Mouse (Mus musculus) hindbrain, embryonic 14.5 days (tissue): ENCODE data around the gene Mbnl2. TPM values are rescaled to one million over a fixed set of nuclear protein-coding genes. Genes with fewer than 3 reads are reported as not detected.

Experiments used
- ATAC-seq: fragments of 200-750 bp; cut with Nextera tagmentation; 2 replicates; pipeline ENCODE4 v1.8.0; 2017; ENCODE audit warnings: moderate number of reproducible peaks, mild to moderate bottlenecking, moderate TSS enrichment, moderate library complexity; ENCODE audit not compliant: low FRiP score
- DNase-seq: peaks from one replicate; pipeline ENCODE4 v3.0.0-alpha.2; 2015; ENCODE audit warnings: low spot score
- H3K27ac ChIP-seq: fragments of 300-500 bp; sonication (generic); 2 replicates; pipeline ENCODE4 v1.5.1; 2014; ENCODE audit warnings: mild to moderate bottlenecking, moderate library complexity
- H3K27me3 ChIP-seq: fragments of 300-500 bp; sonication (generic); 2 replicates; pipeline ENCODE4 v1.6.1; 2014; ENCODE audit warnings: mild to moderate bottlenecking, low read length, mixed read lengths; ENCODE audit not compliant: control insufficient read depth, insufficient read depth
- H3K36me3 ChIP-seq: fragments of 300-500 bp; sonication (generic); replicated peaks from 2 replicates; pipeline ENCODE4 v1.6.1; 2014; ENCODE audit not compliant: control insufficient read depth, insufficient read depth
- H3K4me1 ChIP-seq: fragments of 300-500 bp; sonication (generic); replicated peaks from 2 replicates; pipeline ENCODE4 v1.6.1; 2014; ENCODE audit warnings: antibody characterized with exemption, low read length, mixed read lengths; ENCODE audit not compliant: control insufficient read depth, insufficient read depth
- H3K4me2 ChIP-seq: fragments of 300-500 bp; sonication (generic); replicated peaks from 2 replicates; pipeline ENCODE4 v1.6.1; 2014; ENCODE audit warnings: mild to moderate bottlenecking, moderate library complexity
- H3K4me3 ChIP-seq: fragments of 300-500 bp; sonication (generic); replicated peaks from 2 replicates; pipeline ENCODE4 v1.5.1; 2014; ENCODE audit warnings: mild to moderate bottlenecking, low read length
- H3K9ac ChIP-seq: fragments of 300-500 bp; sonication (generic); 2 replicates; pipeline ENCODE4 v1.6.1; 2014
- H3K9me3 ChIP-seq: fragments of 300-500 bp; sonication (generic); 2 replicates; pipeline ENCODE4 v1.6.1; 2016; ENCODE audit warnings: low read length; ENCODE audit not compliant: control insufficient read depth
- WGBS: fragments of 180-500 bp; shearing (Covaris S2); extraction: QIAGEN DNeasy Blood & Tissue Kit; methylation state at CpG from one replicate; pipeline ENCODE4 v1.1.7; 2014; 5-methylcytosine and 5-hydroxymethylcytosine counted together
- polyA plus RNA-seq: library from polyadenylated mRNA; unstranded; fragments of >200 nt; fragmentation: Nextera tagmentation; extraction: Ambion mirVana; gene quantifications from 2 replicates; pipeline ENCODE4 v1.2.1, GENCODE M21; 2014

The Mbnl2 gene
- polyA plus RNA-seq, 1 experiment from 2014 or later, result 24.4 TPM

DNA sequence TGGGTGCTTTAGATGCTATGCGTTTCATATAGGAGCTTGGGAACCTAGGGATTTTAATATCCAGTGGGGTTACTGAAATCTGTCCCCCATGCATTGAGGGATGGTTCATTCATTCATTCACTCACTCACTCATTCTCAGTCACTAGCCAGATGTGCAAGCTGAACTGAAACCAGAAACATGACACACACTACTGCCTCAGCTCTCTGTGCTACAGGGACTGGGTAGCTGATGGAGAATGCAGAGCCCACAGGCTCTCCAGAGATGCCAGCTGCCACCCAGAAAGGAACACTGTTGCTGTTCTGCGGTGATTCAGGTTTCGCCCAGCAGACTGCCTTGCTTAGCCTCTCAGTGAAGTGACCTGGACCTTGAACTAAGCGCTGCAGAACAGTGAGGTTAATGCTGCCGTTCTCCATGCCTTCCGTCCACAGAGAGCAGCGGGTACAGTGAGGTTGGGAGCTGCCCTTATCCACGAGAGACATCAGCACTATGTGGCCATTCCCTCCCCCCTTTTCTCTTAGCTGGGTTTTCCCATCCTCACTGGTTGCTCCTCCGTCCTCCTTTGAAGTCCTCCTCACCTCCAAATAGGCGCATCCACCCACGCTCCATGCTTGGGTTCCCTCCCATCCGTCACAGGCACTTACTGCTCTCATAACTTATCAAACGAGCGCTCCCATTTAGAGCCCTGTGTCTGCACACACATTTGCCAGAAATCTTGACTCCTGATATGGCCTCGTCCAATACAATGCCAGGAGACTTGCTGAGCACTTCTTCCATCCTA is 58.2 kb downstream of the Mbnl2 start:
- 82% methylated on average over 15 of the region's 15 CpGs for WGBS
- no peak overlapping the region for H3K4me2 ChIP-seq
- no peaks in the 10 kb centered on the region for H3K27me3 ChIP-seq
- ATAC-seq, result no peak
- H3K9ac ChIP-seq, result no peak overlapping the region
- DNase-seq, result no peak
- no peak overlapping the region for H3K27ac ChIP-seq
- H3K4me3 ChIP-seq, result no peak overlapping the region
- peaks cover 28% of the 10 kb centered on the region for H3K4me1 ChIP-seq
- H3K9me3 ChIP-seq, result no peaks in the 10 kb centered on the region
- no peaks in the 10 kb centered on the region for H3K36me3 ChIP-seq

DNA sequence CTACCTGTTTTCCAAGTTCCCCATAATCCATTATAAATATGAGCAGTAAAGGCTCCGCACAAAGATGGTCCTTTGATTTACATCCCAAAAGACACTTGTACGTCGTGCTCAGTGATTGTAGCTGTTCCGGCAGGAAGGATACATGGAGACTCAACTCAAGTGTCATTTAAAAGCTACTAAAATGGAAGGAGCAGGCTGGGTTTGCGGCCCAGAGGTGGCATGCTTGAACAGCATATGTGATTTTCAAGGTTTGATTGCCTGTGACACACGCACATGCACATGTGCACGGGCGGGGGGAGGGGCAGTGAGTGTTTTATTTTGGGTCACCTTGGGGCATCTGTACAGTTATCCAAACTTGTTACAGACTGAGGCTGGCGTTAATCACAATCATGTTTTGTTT is 59.9 kb downstream of the Mbnl2 start:
- WGBS, result 87% methylated on average over 9 of the region's 9 CpGs
- no peaks in the 10 kb centered on the region for H3K9me3 ChIP-seq
- DNase-seq (no peak), ATAC-seq (no peak)
- peaks cover 26% of the 10 kb centered on the region for H3K4me1 ChIP-seq
- H3K27ac ChIP-seq, result no peak overlapping the region
- H3K4me2 ChIP-seq, result no peak overlapping the region
- H3K36me3 ChIP-seq, result no peaks in the 10 kb centered on the region
- no peak overlapping the region for H3K4me3 ChIP-seq
- H3K9ac ChIP-seq, result no peak overlapping the region
- no peaks in the 10 kb centered on the region for H3K27me3 ChIP-seq

DNA sequence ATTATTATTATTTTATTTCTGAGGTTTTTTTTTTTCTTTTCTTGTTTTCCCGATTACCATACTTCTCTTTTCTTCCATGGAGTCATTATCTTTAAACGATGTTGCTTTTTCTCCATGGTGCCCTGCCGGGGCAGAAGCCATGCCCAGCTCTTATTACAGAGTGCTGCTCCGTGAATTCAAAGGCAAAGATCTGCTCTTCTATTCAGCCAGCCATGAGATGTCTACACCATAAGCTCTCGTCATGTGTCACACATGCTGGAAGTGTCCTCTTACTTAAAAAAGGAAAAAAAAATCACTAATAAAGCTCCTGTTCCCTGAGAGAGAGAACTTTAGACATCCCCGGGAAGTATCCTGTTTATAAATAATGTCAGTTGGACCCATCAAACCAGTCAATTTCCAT is 60.4 kb downstream of the Mbnl2 start:
- no peaks in the 10 kb centered on the region for H3K27me3 ChIP-seq
- ATAC-seq (no peak), DNase-seq (no peak)
- no peak overlapping the region for H3K4me2 ChIP-seq
- H3K9me3 ChIP-seq, result no peaks in the 10 kb centered on the region
- H3K4me3 ChIP-seq, result no peak overlapping the region
- no peak overlapping the region for H3K27ac ChIP-seq
- H3K4me1 ChIP-seq, result peaks cover 24% of the 10 kb centered on the region
- no peak overlapping the region for H3K9ac ChIP-seq
- 70% methylated on average over 6 of the region's 6 CpGs for WGBS
- no peaks in the 10 kb centered on the region for H3K36me3 ChIP-seq

DNA sequence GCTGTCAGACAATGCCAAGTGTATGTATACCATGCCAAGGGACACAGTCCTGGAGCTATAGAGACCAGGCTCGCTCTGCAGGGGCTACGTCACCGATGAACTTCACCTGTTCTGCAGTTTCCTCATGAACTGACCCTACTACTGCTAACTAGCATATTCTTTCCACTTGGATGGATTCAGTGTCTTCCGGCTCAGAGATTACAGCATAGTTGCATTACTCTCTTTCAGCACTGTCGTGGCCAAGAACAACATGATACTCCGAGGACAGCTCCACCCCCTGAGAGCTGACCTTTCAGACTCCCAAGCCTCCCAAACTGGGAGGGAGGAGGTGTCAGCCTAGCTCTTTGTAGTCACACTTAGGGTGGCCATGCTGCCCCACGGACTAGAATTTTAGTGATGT is 60.9 kb downstream of the Mbnl2 start:
- Histone ChIP-seq H3K27ac (no peak overlapping the region), H3K27me3 (no peaks in the 10 kb centered on the region), H3K4me3 (no peak overlapping the region), H3K36me3 (no peaks in the 10 kb centered on the region), H3K4me2 (no peak overlapping the region), H3K9ac (no peak overlapping the region), H3K4me1 (peaks cover 24% of the 10 kb centered on the region), H3K9me3 (no peaks in the 10 kb centered on the region)
- ATAC-seq (no peak), DNase-seq (no peak)
- 39% methylated on average over 7 of the region's 7 CpGs for WGBS

DNA sequence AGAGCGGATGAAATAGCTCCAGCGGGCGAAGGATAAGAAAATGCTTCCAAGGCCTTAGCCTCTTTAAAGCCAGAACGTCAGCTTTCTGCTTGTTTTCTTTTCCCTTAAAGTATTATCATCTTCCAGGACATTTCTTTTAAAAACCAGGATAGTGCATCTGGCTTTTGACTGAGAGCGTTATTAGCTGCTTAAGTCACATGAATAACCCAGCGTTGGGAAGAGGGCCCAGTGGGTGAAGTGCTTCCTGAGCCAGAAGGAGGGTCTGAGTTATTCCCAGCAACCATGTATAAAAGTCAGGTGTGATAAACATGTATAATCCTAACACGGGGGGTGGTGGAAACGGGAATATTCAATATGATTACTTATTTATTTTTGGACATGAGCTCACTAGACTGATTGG is 61.4 kb downstream of the Mbnl2 start:
- no peak overlapping the region for H3K4me3 ChIP-seq
- ATAC-seq (no peak), DNase-seq (no peak)
- 78% methylated on average over 8 of the region's 8 CpGs for WGBS
- no peak overlapping the region for H3K27ac ChIP-seq
- H3K27me3 ChIP-seq, result no peaks in the 10 kb centered on the region
- peaks cover 24% of the 10 kb centered on the region for H3K4me1 ChIP-seq
- H3K9me3 ChIP-seq, result no peaks in the 10 kb centered on the region
- H3K9ac ChIP-seq, result no peak overlapping the region
- no peaks in the 10 kb centered on the region for H3K36me3 ChIP-seq
- no peak overlapping the region for H3K4me2 ChIP-seq

DNA sequence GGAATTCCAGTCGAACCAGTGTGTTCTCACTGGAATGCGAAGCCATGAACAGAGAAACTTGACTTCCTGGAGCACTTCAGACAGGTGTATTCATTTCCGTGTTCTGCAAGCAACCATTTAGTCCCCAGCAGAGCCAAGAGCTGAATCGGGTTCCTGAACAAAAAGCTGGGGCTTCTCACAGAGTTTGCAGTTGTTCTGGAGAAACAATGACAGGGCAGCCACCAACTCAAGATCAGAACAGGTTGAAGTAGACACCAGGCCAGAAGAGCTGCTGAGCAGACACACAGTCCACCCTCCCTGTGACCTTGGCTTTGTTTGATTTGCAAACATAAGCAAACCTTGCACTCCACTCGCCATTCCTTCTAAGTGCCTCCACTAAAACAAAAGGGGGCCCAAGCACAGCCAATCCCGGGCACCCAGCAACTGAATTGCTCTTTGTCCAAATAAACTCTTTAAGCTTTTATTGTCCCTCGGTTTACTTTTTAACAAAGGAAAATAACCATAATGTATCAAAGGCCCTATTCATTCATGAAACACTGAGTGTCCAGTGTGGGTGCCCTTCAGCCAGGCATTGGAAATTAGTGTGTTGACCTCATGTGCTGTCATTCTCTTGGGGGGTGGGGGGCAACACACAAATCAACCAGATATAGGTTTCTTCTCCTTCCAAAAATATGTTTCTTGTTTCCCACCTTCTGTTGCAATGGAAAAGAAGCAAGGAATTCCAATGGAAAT is 62.4 kb downstream of the Mbnl2 start:
- DNase-seq (no peak), ATAC-seq (no peak)
- 51% methylated on average over 7 of the region's 7 CpGs for WGBS
- H3K27ac ChIP-seq, result 0 out of 2 replicates have a peak overlapping the region, but pooled peaks have one; percentile 8
- H3K36me3 ChIP-seq, result no peaks in the 10 kb centered on the region
- no peak overlapping the region for H3K9ac ChIP-seq
- H3K27me3 ChIP-seq, result no peaks in the 10 kb centered on the region
- H3K4me3 ChIP-seq, result no peak overlapping the region
- H3K4me2 ChIP-seq, result no peak overlapping the region
- no peaks in the 10 kb centered on the region for H3K9me3 ChIP-seq
- H3K4me1 ChIP-seq, result peaks cover 24% of the 10 kb centered on the region

DNA sequence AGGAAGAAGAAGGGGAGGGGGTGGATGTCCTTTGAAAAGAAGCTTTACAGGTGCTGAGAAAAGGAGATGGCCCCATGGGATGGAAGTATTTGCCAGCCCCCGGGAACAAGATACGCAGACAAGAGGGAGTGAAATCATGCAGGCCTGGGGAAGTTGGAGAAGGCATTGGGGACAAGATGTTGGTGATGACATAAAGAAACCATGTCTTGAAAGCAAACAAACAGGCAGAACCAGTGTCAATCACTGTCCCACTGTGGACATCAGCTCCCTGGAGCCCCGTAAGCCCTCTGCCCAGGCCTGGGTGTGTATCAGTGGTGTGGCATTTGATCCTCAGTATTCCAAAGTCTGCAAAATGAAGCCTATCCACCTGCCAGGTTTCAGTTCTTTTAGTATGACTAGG is 63.2 kb downstream of the Mbnl2 start:
- peaks cover 24% of the 10 kb centered on the region for H3K4me1 ChIP-seq
- H3K9me3 ChIP-seq, result no peaks in the 10 kb centered on the region
- WGBS, result 83% methylated on average over 3 of the region's 3 CpGs
- no peak overlapping the region for H3K4me3 ChIP-seq
- DNase-seq (no peak), ATAC-seq (no peak)
- no peaks in the 10 kb centered on the region for H3K36me3 ChIP-seq
- H3K27ac ChIP-seq, result no peak overlapping the region
- H3K4me2 ChIP-seq, result no peak overlapping the region
- no peaks in the 10 kb centered on the region for H3K27me3 ChIP-seq
- H3K9ac ChIP-seq, result no peak overlapping the region

DNA sequence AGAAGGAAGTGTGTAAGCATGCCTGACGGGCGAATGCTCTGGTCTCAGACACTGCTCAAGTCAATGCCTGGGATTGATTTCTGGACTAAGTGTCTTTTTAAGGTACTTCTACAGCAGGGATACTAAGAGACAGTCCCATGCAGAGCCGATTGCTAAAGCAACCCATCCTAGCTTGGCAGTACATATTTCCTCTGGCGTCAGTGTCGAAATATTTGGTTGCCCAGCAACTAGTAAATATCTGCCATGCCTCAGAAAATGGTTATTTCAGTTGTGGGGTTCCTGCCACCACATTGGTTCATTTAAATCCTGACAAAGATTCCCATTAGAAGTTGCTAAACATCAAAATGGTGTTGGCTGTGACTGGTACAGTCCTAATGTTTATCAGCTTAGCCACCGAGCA is 66.4 kb downstream of the Mbnl2 start:
- Histone ChIP-seq H3K4me3 (no peak overlapping the region), H3K9me3 (peaks cover 9% of the 10 kb centered on the region; the same call in 1 of the 2 replicates), H3K9ac (no peak overlapping the region), H3K4me1 (peaks cover 13% of the 10 kb centered on the region), H3K36me3 (no peaks in the 10 kb centered on the region), H3K27me3 (no peaks in the 10 kb centered on the region), H3K4me2 (no peak overlapping the region), H3K27ac (no peak overlapping the region)
- 88% methylated on average over 6 of the region's 6 CpGs for WGBS
- no peak for ATAC-seq
- no peak for DNase-seq

DNA sequence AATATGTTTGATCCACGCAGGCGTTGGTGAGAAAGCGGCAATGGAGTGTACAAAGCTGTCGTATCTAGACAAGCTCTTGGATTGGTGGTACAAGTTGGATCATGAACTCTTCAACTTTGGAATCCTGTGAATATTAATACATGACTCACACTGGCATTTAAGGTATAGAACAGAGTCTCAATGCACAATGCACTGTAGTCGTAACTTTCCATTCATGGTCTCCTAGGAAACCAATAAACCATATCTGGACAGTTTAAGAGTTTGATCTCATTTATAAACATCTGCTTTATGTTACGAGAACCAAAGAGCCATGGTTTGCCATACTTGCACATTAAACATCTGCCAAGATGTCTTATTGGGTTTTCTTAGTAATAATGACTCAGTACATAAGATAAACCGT is 66.9 kb downstream of the Mbnl2 start:
- DNase-seq (no peak), ATAC-seq (no peak)
- no peak overlapping the region for H3K9ac ChIP-seq
- no peak overlapping the region for H3K27ac ChIP-seq
- no peaks in the 10 kb centered on the region for H3K27me3 ChIP-seq
- WGBS, result 87% methylated on average over 7 of the region's 7 CpGs
- H3K36me3 ChIP-seq, result no peaks in the 10 kb centered on the region
- peaks cover 9% of the 10 kb centered on the region; the same call in 1 of the 2 replicates for H3K9me3 ChIP-seq
- peaks cover 9% of the 10 kb centered on the region for H3K4me1 ChIP-seq
- H3K4me2 ChIP-seq, result no peak overlapping the region
- H3K4me3 ChIP-seq, result no peak overlapping the region
